ENCODE assay signal across 8 mouse cellular contexts in genomic region chr19:30117775-30118174, GRCm38 (mm10). TPM values are rescaled to one million over a fixed set of nuclear protein-coding genes. Genes with fewer than 3 reads are reported as not detected.
A peak's percentile ranks its signal among the peaks of the same experiment; 100 is the strongest.
DNase-seq lines count a peak whose midpoint lies in the region; ATAC-seq lines count a peak whose summit lies in the region.

No protein-coding gene starts in this region.

- H3K4me2 ChIP-seq in heart, embryonic 14.5 days (ENCODE audit: low read length): no peak overlapping the region

- H3K27ac ChIP-seq in heart, embryonic 14.5 days (replicated peaks in 1 of 2; ENCODE audit: control insufficient read depth in 1 of 2, insufficient read depth in 1 of 2, low read depth in 2 of 2, low read length in 2 of 2): peak overlapping the region; percentile 46 to 54

- DNase-seq in right cerebral cortex, adult 18-20 months: peak; percentile 78
- no peak for DNase-seq in right cerebral cortex, postnatal 14 days
- peak; percentile 59 to 87 for DNase-seq in left cerebral cortex, postnatal 25 days (ENCODE audit: low spot score in 2 of 2)
- no peak for DNase-seq in yolk sac, embryonic 10.5 days (ENCODE audit: low spot score)
- DNase-seq in thymus, postnatal 0 days (ENCODE audit: low spot score): no peak
- no peak for DNase-seq in cerebellum, postnatal 25 days

- intact Hi-C loops in left cerebral cortex, postnatal 25 days (cut with DNase I): no loop called here

- no peaks in the 10 kb centered on the region for H3K36me3 ChIP-seq in heart, embryonic 14.5 days (ENCODE audit: control insufficient read depth, insufficient read depth, low read length)

- no peak overlapping the region for H3K9ac ChIP-seq in heart, embryonic 14.5 days (ENCODE audit: low read length)

- H3K4me3 ChIP-seq in heart, embryonic 14.5 days (ENCODE audit: control insufficient read depth in 1 of 2, insufficient read depth in 1 of 2, low read depth in 1 of 2, low read length in 2 of 2): no peak overlapping the region

- H3K4me1 ChIP-seq in heart, embryonic 14.5 days (ENCODE audit: control insufficient read depth in 2 of 2, insufficient read depth in 2 of 2, low read length in 2 of 2): peaks cover 5 to 13% of the 10 kb centered on the region in 2 experiments; a peak in 3 of 4 replicates

- no peaks in the 10 kb centered on the region for H3K9me3 ChIP-seq in heart, embryonic 14.5 days (ENCODE audit: control insufficient read depth, low read length)

- ATAC-seq in heart, embryonic 14.5 days (ENCODE audit: insufficient number of reproducible peaks, insufficient read depth, low FRiP score, low read depth): peak; percentile 48; the same call in 1 of the 2 replicates
- no peak for ATAC-seq in megakaryocyte, adult 5-6 weeks (ENCODE audit: poor library complexity, severe bottlenecking)

- WGBS in heart, embryonic 14.5 days: 52% methylated on average over 9 of the region's 9 CpGs

- no peaks in the 10 kb centered on the region for H3K27me3 ChIP-seq in heart, embryonic 14.5 days (ENCODE audit: control insufficient read depth, insufficient read depth, low read length)

RNA-seq across cellular contexts. Expression of gene Gldc, which starts 57.5 kb away (rescaled TPM):
- polyA plus RNA-seq in heart, embryonic 14.5 days (2014; fragmentation: Nextera tagmentation; extraction: Ambion mirVana): 1.0 and 1.7 TPM in 2 replicates
- total RNA-seq in left cerebral cortex, postnatal 25 days (2021): 10 to 100 TPM; 21.8 to 22.1 TPM
- 0.27 and 0.30 TPM in 2 replicates for polyA plus RNA-seq in thymus, postnatal 0 days (2015; fragmentation: Nextera tagmentation; extraction: Ambion mirVana)
- not detected in 2 replicates for total RNA-seq in megakaryocyte, adult 5-6 weeks (2015)
- total RNA-seq in megakaryocyte, adult 5-6 weeks (2017): not detected in 2 replicates

Comparison
In these comparisons a context has a peak if more than half of its experiments do, and no peak if none do; other contexts are left out.
1. DNase-seq: peak in right cerebral cortex, adult 18-20 months (single experiment) and left cerebral cortex, postnatal 25 days (2 of 2); none in right cerebral cortex, postnatal 14 days (single experiment), yolk sac, embryonic 10.5 days (single experiment), thymus, postnatal 0 days (single experiment) and cerebellum, postnatal 25 days (0 of 2).
2. RNA of gene Gldc, which starts 57.5 kb away (total RNA-seq): 21.8 to 22.1 TPM in left cerebral cortex, postnatal 25 days; not detected in megakaryocyte, adult 5-6 weeks; every median in the first group is over 10 times any median in the second.